Mouse (Mus musculus) activated CD4-positive, CD25-positive, alpha-beta regulatory T cell, adult 4 months (primary cell): Measurements from ENCODE around the gene Dync1h1. TPM values are rescaled to one million over a fixed set of nuclear protein-coding genes. Genes with fewer than 3 reads are reported as not detected.
"Not testable (repeated sequence)": the region's sequence is repeated elsewhere in the genome, so short reads cannot be mapped to it uniquely, and the experiment has no call there.

Source experiments
- ATAC-seq: one replicate; pipeline ENCODE4 v1.8.0; 2017
- polyA plus RNA-seq, 2 experiments: library from polyadenylated mRNA; unstranded; fragments of 100-300 nt; shearing (Covaris generic); gene quantifications; one replicate each; pipeline ENCODE4 v1.2.1; 2017

Dync1h1 gene
- polyA plus RNA-seq, 2 experiments from 2014 or later = 26.9 to 37.5 TPM

DNA sequence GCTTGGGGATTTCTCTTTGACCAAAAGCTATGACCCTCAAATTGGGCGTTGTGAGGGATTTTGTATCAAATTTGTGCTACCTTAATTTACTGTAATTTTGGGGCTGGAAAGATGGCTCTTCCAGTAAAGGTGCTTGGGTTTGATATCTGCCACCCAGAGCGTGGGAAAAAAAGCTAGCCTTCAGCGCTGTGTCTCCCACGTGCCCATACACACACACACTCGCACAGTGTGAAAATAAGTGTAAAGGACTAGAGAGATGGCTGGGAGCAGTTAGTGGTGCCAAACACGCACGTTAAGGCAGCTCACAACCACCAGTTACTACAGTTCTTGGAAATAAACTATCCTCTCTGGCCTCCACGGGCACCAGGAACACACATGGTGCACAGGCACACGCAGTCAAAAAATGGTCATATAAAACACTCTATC, 95.7 kb downstream of the Dync1h1 start:
- ATAC-seq = no peak

DNA sequence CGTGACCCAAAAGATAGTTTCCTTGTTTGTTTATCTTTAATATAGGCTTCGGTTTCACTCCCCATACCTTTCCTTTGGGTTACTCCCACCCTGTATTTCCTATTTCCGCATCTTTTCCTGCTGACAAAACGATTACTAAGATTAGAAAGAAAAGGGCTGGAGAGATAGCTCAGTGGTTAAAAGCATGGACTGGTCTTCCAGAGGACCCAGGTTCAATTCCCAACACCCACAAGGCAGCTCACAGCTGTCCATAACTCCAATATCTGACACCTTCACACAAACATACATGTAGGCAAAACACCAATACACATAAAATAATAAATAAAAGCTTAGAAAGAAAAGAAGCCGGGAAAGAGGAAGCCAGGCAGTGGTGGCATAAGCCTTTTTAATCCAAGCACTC, 96.2 kb downstream of the Dync1h1 start:
- no peak for ATAC-seq

DNA sequence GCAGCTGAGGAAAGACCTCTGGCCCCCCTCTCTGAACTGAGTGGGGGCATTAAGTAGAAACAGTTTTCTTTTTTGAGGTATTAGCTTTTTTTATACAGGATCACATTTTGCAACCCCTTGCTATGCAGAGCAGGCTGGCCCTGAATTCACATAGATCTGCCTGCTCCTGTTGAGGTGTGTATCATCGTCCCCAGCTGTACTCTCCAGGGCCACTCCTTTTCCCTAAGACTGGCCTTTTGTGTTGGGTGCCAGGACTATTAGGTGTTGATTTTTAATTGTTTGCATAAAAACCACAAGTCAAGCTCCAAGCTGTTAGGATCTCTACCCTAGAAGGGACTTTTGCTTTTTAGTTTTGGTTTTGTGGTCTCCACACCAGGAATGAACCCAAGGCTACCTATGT, 96.8 kb downstream of the Dync1h1 start:
- ATAC-seq = no peak

DNA sequence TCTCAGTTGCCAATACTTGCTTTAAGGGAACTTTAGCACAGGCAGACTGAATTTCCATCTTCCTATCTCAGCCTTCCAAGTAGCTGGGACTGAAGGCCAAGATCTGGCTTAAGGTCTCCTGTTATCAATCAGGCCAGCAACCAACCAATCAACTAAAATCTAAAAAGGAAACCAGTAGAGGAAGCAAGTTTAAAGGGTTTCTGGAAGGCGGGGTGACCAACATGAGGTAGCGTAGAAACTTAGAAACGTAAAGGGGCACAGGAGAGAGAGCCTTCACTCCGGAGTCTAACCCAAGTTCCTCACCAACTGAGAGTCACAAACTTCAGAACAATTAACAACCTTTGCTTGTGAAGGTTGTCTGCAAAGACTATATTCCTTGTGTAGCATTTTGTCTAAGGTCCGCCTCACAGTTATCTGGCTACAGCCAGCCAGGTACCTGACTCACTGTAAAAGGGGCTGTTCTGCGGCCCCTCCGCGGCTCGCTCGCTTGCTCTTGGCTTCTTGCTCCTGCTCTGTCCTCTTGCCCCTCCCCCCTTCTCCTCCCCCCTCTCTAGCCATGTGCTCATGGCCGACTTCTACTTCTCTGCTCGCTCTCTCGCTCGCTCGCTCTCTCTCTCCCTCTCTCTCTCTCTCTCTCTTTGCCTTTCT, 97.4 kb downstream of the Dync1h1 start:
- no peak for ATAC-seq

DNA sequence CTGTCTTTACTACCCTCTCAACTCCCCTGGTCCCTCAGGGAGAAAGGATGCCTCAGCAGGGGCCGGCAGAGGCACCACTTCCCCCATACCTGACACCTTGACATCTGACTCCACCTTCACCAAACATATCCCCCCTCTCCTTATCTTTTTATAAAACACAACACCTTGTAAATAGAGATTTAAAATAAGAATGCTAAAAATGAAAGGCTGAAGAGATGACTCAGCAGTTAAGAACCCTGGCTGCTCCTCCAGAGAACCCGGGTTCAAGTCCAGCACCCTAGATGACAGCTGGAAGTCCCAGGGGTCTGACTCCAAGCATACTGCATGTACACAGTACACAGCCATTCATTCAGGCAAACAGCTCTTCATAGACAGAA, 97.9 kb downstream of the Dync1h1 start:
- no peak for ATAC-seq

DNA sequence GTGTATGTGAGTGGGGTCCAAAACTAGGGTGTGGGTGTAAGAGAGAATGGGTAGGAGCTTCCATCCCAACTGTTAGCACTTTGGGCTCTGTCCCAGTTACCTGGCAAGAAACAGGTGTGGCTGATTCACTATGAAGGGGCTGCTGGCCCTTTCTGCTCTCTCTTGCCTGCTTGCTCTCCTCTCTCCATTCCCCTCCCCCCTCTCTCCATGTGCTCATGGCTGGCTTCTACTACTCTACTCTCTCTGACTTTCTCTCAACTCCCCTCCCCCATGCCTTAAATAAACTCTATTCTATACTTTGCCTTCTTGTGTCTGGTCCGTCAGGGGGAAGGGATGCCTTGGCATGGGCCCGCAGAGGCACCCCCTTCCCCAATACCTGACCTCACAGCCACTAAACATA, 99.5 kb downstream of the Dync1h1 start:
- no peak for ATAC-seq

DNA sequence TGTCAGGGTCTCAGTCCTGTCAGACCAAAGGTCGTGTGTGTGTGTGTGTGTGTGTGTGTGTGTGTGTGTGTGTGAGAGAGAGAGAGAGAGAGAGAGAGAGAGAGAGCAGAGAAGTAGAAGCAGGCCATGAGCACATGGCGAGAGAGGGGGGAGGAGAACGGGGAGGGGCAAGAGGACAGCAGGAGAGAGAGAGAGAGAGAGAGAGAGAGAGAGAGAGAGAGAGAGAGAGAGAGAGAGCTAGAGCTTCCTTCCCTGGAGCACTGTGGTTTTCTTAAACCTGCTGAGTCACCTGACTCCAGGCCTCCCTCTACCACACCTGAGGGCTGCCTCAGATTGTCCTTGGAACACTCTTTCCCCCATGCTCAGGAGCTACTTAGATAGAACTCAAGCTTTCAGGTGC, 100.1 kb downstream of the Dync1h1 start:
- not testable (repeated sequence) for ATAC-seq

DNA sequence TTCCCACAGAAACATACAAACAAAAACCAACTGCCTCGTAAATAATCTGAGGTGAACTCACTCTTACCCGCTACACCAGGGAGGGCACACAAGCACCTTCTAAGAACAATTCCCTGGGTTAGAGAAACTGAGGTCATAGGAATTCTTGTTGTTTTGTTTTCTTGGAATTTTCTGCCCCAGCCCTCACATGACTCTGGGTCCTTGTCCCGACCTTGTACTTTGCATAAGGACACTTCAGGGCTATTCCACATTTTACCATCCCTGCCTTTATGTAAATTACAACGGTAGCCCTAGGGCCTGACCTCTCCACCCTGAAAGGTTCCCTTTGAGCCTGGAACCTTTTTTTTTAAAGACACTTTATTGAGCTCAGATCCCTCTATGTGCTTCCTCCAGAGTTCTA, 101.3 kb downstream of the Dync1h1 start, which contains the start of gene Hsp90aa1:
Gene Hsp90aa1, minus strand, starts transcription at position 173 of the 400 bp plus-strand sequence.
- ATAC-seq = no peak

DNA sequence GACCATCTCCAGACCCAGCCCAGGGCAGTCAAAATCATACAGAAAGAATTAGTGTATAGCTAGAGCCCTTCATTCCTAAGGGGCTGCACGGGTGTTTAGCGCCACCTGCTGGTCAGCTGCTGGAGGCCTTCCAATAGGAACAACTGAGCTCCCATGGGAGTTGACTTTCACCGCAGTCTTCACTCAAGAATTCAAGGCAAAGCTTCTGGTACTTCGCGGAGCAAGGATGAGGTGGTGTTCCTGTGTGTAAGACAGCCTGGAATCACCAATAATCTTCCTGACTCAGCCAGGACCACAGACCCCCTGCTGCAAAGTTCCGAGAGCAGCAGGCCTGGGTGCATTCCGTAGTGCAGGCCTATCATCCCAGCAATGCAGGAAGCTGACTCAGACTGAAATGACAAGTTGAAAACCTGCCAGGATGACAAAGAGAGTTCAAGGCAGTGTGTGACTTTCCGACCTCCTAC, 101.8 kb downstream of the Dync1h1 start:
- ATAC-seq = peak; percentile 50

DNA sequence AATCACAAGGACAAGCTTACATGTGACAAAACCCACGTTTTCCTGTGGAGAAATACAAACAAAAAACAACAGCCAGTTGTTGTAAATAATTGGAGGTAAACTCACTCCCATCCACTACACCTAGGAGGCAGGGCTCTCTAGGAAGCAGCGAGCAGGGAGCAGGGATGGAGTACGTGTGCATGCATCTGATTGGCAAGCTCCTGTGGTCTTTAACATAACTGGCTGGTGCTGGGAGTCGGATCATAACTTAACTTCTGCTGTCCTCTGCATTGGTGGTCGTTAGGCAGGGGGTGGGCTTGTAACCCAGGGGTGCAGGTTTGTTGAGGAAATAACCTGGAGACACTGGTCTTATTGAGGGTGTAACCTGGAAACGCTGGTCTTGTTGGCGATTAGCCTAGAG, 102.4 kb downstream of the Dync1h1 start:
- no peak for ATAC-seq

DNA sequence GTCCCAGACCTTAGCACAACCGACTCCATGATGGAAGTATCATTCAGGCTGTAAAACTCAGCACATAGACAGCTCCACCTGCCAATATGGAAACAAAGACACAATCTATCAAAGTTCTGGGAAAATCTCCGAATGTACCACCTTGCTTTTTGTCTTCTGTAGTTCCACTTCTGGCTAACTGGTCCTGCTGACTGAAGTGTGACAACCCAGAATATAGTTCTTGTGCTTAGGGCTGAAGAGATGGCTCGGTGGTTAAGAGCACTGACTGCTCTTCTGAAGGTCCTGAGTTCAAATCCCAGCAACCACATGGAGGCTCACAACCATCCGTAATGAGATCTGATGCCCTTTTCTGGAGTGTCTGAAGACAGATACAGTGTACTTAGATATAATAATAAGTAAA, 104.2 kb downstream of the Dync1h1 start:
- not testable (repeated sequence) for ATAC-seq

DNA sequence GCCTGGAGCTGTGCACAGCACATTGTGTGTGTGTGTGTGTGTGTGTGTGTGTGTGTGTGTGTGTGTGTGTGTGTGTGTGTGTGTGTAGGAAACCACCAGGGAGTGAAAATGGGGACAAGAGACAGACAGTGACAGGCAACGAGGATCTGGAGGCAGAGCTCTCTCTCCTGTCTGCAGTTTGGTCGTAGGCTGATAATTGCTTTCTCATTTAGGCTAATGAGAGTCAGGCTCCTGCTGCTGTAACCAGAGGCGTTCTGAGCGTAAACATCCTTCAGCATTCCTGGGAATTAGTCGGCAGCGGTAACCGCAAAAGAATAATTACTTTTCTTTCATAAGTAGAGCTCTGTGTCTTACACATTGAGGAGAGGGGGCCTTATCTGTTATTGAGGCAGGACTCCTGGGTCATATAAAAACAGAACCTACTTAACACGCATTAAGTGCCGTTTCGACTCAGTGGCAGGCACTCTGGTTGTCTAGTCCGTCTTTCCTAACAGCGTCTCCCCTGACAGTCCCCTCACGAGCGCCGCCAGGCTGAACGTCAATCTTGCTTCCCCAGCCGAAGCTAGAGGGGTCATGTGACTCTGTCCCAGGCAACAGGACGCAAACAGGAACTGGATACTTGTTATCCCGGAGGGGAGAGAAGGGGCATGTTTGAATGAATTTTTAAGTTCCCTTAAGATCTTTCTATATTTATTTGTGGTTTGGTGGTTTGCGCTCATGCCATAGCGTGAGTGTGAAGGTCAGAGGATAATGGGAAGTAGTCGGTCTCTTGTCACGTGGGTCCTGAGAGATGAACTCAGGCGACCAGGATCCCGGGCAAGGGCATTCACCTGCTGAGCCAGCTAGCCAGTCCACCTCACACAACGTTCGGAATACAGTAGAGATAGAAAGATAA, 105.3 kb downstream of the Dync1h1 start:
- ATAC-seq = no peak

DNA sequence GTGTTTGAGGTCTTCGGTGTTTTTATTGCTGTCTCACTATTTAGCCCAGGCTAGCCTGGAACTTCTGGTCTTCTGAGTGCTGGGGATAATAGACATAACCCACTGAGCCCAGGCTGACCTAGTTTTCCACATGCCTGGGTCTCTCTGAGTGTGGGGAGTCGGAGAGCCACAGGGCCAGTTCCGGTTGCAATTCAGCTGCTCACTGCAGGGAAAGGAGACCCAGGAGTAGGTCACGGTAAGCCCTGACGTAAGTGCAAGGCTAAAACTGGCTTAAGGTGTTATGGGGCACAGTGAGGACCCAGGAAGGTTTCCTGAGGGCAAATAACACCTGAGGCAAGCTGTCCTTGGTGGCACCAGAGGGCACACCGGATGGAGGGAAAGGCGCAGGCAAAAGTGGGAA, 106.2 kb downstream of the Dync1h1 start:
- no peak for ATAC-seq

DNA sequence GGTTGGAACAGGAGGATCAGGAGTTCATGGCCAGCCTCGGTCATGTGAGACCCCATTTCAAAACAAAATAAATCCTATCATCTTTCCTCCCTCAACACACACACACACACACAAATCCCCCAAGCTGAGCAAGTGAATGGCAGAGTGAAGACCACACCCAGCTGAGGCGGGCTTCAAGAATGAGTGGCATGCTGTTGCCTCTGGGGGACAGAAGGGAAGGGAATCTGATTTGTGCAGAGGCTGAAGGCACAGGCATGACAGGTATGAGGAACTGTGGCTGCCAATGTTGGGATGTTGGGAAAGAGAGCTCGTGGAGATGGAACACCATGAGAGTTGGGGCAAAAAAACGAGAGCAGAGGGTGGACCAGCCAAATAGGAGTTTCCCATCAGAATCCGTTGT, 110.0 kb downstream of the Dync1h1 start:
- ATAC-seq = no peak

DNA sequence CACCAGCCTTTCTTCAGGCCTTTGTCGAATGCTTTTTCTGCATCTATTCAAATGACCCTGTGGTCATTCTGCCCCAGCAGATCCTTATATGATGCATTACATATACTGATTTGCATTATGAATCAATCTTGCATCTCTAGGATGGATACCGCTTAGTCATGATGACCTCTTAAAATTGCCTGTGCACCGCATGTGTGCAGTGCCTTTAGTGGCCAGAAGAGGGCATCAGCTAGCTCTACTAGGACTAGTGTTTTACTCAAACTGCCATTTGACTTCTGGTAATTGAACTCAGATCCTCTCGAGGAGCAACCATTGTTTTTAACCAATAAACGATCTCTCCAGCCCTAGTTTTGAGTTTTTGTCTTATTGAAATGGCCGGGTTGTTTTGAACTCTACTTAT, 112.5 kb downstream of the Dync1h1 start:
- no peak for ATAC-seq

DNA sequence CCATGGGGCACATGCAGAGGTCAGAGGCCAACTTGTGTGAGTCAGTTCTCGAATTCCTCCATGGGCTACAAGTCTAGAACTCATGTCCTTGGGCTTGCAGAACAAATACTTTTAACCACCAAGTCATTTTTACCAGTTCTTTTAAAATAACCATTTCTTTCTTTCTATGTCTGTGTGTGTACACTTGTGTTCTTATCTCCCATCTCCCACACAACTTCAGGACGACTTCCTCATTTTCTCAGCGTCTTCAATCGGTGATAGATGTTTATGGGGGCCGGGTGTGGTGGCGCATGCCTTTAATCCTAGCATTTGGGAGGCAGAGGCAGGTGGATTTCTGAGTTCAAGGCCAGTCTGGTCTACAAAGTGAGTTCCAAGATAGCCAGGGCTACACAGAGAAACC, 113.0 kb downstream of the Dync1h1 start:
- no peak for ATAC-seq

DNA sequence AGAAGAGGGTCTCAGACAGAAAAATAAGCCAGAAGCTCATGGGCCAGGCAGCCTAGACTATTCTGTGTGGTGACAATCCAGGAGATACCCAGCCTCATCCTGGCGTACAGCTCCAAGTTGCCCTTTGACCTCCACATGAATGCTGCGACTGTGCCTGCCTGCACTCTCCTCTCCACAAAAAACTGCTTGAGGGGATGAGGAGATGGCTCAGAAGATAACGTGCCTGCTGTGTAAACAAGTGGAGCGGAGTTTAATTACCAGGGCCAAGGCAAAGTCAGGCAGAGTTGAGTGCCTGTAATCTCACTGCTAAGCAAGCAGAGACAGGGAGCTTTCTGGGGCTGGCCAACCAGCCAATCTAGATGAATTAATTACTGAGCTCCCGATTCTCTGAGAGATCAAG, 114.8 kb downstream of the Dync1h1 start:
- no peak for ATAC-seq

Other genes starting within 250 kb of the Dync1h1 start
- 100 to 1,000 TPM; 583 to 590 TPM for gene Ppp2r5c, start 154.3 kb upstream of the Dync1h1 start, polyA plus RNA-seq
- gene 1700001K19Rik, start 81.2 kb downstream of the Dync1h1 start, polyA plus RNA-seq = under 1 TPM in 1 of 2 experiments, not detected in 1; 0.58 TPM
- gene Hsp90aa1, start 101.3 kb downstream of the Dync1h1 start, polyA plus RNA-seq = 100 to 1,000 TPM; 163 to 197 TPM
- gene Wdr20, start 136.5 kb downstream of the Dync1h1 start, polyA plus RNA-seq = 10 to 100 TPM; 24.7 to 31.4 TPM
- gene Mok, start 239.5 kb downstream of the Dync1h1 start, polyA plus RNA-seq = under 1 TPM; 0.22 to 0.29 TPM
- gene Zfp839, start 248.8 kb downstream of the Dync1h1 start, polyA plus RNA-seq = 1 to 10 TPM; 1.2 to 2.2 TPM